ENCODE assay signal across 9 mouse cellular contexts in genomic region chr17:34951636-34952377, GRCm38 (mm10). TPM values are rescaled to one million over a fixed set of nuclear protein-coding genes. Genes with fewer than 3 reads are reported as not detected.
A peak's percentile ranks its signal among the peaks of the same experiment; 100 is the strongest.
DNase-seq lines count a peak whose midpoint lies in the region; ATAC-seq and TF ChIP-seq lines count a peak whose summit lies in the region.
"Had no signal": no experiment of that assay in that cellular context is flagged by ENCODE, and none has a peak within 500 bp of the region (broad histone marks: within the 10 kb centered on the region; RNA-seq: fewer than 3 reads in every experiment).

No protein-coding gene starts in this region.

- no peaks in the 10 kb centered on the region for H3K9me3 ChIP-seq in heart, embryonic 10.5 days
- H3K9me3 ChIP-seq in hindbrain, postnatal 0 days (ENCODE audit: low read length), result no peaks in the 10 kb centered on the region
- no peaks in the 10 kb centered on the region for H3K9me3 ChIP-seq in midbrain, embryonic 11.5 days (ENCODE audit: control insufficient read depth, low read length)

- H3K4me2 ChIP-seq in hindbrain, postnatal 0 days (ENCODE audit: low read depth, low read length), result peak overlapping the region; percentile 89
- H3K4me2 ChIP-seq in midbrain, embryonic 11.5 days, result peak overlapping the region; percentile 77

- 0% methylated on average over 29 of the region's 29 CpGs for WGBS in heart, embryonic 10.5 days
- under 1% methylated on average over 29 of the region's 29 CpGs for WGBS in hindbrain, postnatal 0 days
- WGBS in midbrain, embryonic 11.5 days, result under 1% methylated on average over 29 of the region's 29 CpGs

- intact Hi-C loops in heart, postnatal 14 days (cut with DNase I), result loop anchor here (1.0 kb wide), 1 partner anchor 31 kb away; no protein-coding TSS in a partner anchor

- peak overlapping the region; percentile 98 for H3K27ac ChIP-seq in heart, embryonic 10.5 days
- peak overlapping the region; percentile 85 for H3K27ac ChIP-seq in hindbrain, postnatal 0 days
- H3K27ac ChIP-seq in midbrain, embryonic 11.5 days (ENCODE audit: low read depth, low read length), result peak overlapping the region; percentile 78

- peak overlapping the region; percentile 93 for H3K9ac ChIP-seq in hindbrain, postnatal 0 days (replicated peaks; ENCODE audit: low read length)
- peak overlapping the region; percentile 98 for H3K9ac ChIP-seq in midbrain, embryonic 11.5 days (ENCODE audit: low read length)

- DNase-seq in heart, embryonic 10.5 days (ENCODE audit: low spot score), result no peak
- no peak for DNase-seq in heart, postnatal 14 days
- DNase-seq in 416B (ENCODE audit: low read depth), result peak; percentile 46
- DNase-seq in embryo, embryonic 11 days, result peak; percentile 13
- no peak for DNase-seq in hindbrain, postnatal 0 days (ENCODE audit: low spot score)
- peak; percentile 86 for DNase-seq in midbrain, embryonic 11.5 days (ENCODE audit: low spot score, missing footprints)
- DNase-seq in ovary, postnatal 14 days (ENCODE audit: low spot score), result no peak

- ATAC-seq in hindbrain, postnatal 0 days, result peak; percentile 75; the same call in 1 of the 2 replicates
- ATAC-seq in midbrain, embryonic 11.5 days (ENCODE audit: low FRiP score), result peak; percentile 72
- no peak; the same call in 1 of the 2 replicates for ATAC-seq in granulocyte monocyte progenitor cell, adult 5-6 weeks (replicated peaks; ENCODE audit: poor library complexity, severe bottlenecking)
- ATAC-seq: Patski had no signal

- H3K27me3 ChIP-seq in heart, embryonic 10.5 days (ENCODE audit: insufficient read depth, poor library complexity, severe bottlenecking), result peaks cover 19% of the 10 kb centered on the region; the same call in 1 of the 2 replicates
- H3K27me3 ChIP-seq in hindbrain, postnatal 0 days (ENCODE audit: insufficient read depth, low read length), result no peaks in the 10 kb centered on the region
- peaks cover 3% of the 10 kb centered on the region for H3K27me3 ChIP-seq in midbrain, embryonic 11.5 days (ENCODE audit: control insufficient read depth, insufficient read depth, low read length)
- H3K27me3 ChIP-seq: Patski had no signal

- H3K4me1 ChIP-seq in heart, embryonic 10.5 days, result peaks cover 12% of the 10 kb centered on the region
- H3K4me1 ChIP-seq in hindbrain, postnatal 0 days (ENCODE audit: insufficient read depth, low read length), result no peaks in the 10 kb centered on the region
- H3K4me1 ChIP-seq in midbrain, embryonic 11.5 days (ENCODE audit: control insufficient read depth, insufficient read depth, low read length), result peaks cover 5% of the 10 kb centered on the region; the same call in 1 of the 2 replicates

- H3K4me3 ChIP-seq in heart, embryonic 10.5 days, result peak overlapping the region; percentile 98
- H3K4me3 ChIP-seq in hindbrain, postnatal 0 days (ENCODE audit: low read length), result peak overlapping the region; percentile 83
- peak overlapping the region; percentile 89 for H3K4me3 ChIP-seq in midbrain, embryonic 11.5 days (ENCODE audit: low read depth, low read length)

- TF ChIP-seq CTCF in hindbrain, postnatal 0 days (IDR thresholded peaks at IDR 0.05; ENCODE audit: low read depth), result no peak

- H3K36me3 ChIP-seq in heart, embryonic 10.5 days, result peaks cover 24% of the 10 kb centered on the region
- H3K36me3 ChIP-seq in hindbrain, postnatal 0 days (ENCODE audit: insufficient read depth, low read length), result 0 out of 2 replicates have a peak, but pooled peaks cover 7% of the 10 kb centered on the region
- H3K36me3 ChIP-seq in midbrain, embryonic 11.5 days (ENCODE audit: control insufficient read depth, insufficient read depth, low read length), result peaks cover 13% of the 10 kb centered on the region; the same call in 1 of the 2 replicates

RNA-seq across cellular contexts. Expression of gene Hspa1b, which starts 7.2 kb away (rescaled TPM):
- polyA plus RNA-seq in heart, embryonic 10.5 days (2016; fragmentation: Nextera tagmentation; extraction: Ambion mirVana), result 0.20 TPM in 1 of 2 replicates, not detected in the other
- 1 to 10 TPM; 3.8 to 3.9 TPM for total RNA-seq in heart, postnatal 14 days (2021)
- total RNA-seq in hindbrain, postnatal 0 days (2014; rRNA removed), result 15.2 and 20.4 TPM in 2 replicates
- 0.51 and 0.55 TPM in 2 replicates for polyA plus RNA-seq in hindbrain, postnatal 0 days (2015; fragmentation: Nextera tagmentation; extraction: Ambion mirVana)
- 0.08 and 0.26 TPM in 2 replicates for polyA plus RNA-seq in midbrain, embryonic 11.5 days (2014; fragmentation: Nextera tagmentation; extraction: Ambion mirVana)
- 11.4 and 13.9 TPM in 2 replicates for total RNA-seq in granulocyte monocyte progenitor cell, adult 5-6 weeks (2014; fragmentation: Nextera tagmentation)
- total RNA-seq in granulocyte monocyte progenitor cell, adult 5-6 weeks (2017), result 67.7 and 68.3 TPM in 2 replicates

RNA-seq across cellular contexts. Expression of gene Gm20481, which starts 17.9 kb away (rescaled TPM):
- 0.52 TPM in 1 of 2 replicates, not detected in the other for polyA plus RNA-seq in heart, embryonic 10.5 days (2016; fragmentation: Nextera tagmentation; extraction: Ambion mirVana)
- total RNA-seq in heart, postnatal 14 days (2021), result not detected
- total RNA-seq in hindbrain, postnatal 0 days (2014; rRNA removed), result not detected in 2 replicates
- polyA plus RNA-seq in hindbrain, postnatal 0 days (2015; fragmentation: Nextera tagmentation; extraction: Ambion mirVana), result not detected in 2 replicates
- not detected in 2 replicates for polyA plus RNA-seq in midbrain, embryonic 11.5 days (2014; fragmentation: Nextera tagmentation; extraction: Ambion mirVana)
- total RNA-seq in granulocyte monocyte progenitor cell, adult 5-6 weeks (2014; fragmentation: Nextera tagmentation), result not detected in 2 replicates
- 0.34 and 1.4 TPM in 2 replicates for total RNA-seq in granulocyte monocyte progenitor cell, adult 5-6 weeks (2017)

RNA-seq across cellular contexts. Expression of gene Hspa1a, which starts 20.1 kb away (rescaled TPM):
- polyA plus RNA-seq in heart, embryonic 10.5 days (2016; fragmentation: Nextera tagmentation; extraction: Ambion mirVana), result 1.8 and 2.4 TPM in 2 replicates
- 1 to 10 TPM; 2.3 to 3.3 TPM for total RNA-seq in heart, postnatal 14 days (2021)
- total RNA-seq in hindbrain, postnatal 0 days (2014; rRNA removed), result 25.0 and 29.0 TPM in 2 replicates
- 13.6 and 14.7 TPM in 2 replicates for polyA plus RNA-seq in hindbrain, postnatal 0 days (2015; fragmentation: Nextera tagmentation; extraction: Ambion mirVana)
- polyA plus RNA-seq in midbrain, embryonic 11.5 days (2014; fragmentation: Nextera tagmentation; extraction: Ambion mirVana), result 0.59 and 1.2 TPM in 2 replicates
- total RNA-seq in granulocyte monocyte progenitor cell, adult 5-6 weeks (2014; fragmentation: Nextera tagmentation), result 5.5 and 6.2 TPM in 2 replicates
- 45.2 and 49.0 TPM in 2 replicates for total RNA-seq in granulocyte monocyte progenitor cell, adult 5-6 weeks (2017)

RNA-seq across cellular contexts. Expression of gene Hspa1l, which starts 20.7 kb away (rescaled TPM):
- polyA plus RNA-seq in heart, embryonic 10.5 days (2016; fragmentation: Nextera tagmentation; extraction: Ambion mirVana), result 1.6 and 1.7 TPM in 2 replicates
- 1 to 10 TPM; 2.7 to 4.7 TPM for total RNA-seq in heart, postnatal 14 days (2021)
- 0.99 and 1.4 TPM in 2 replicates for total RNA-seq in hindbrain, postnatal 0 days (2014; rRNA removed)
- 0.76 TPM in 2 replicates for polyA plus RNA-seq in hindbrain, postnatal 0 days (2015; fragmentation: Nextera tagmentation; extraction: Ambion mirVana)
- polyA plus RNA-seq in midbrain, embryonic 11.5 days (2014; fragmentation: Nextera tagmentation; extraction: Ambion mirVana), result 1.4 and 2.0 TPM in 2 replicates
- not detected in 2 replicates for total RNA-seq in granulocyte monocyte progenitor cell, adult 5-6 weeks (2014; fragmentation: Nextera tagmentation)
- 0.09 TPM in 1 of 2 replicates, not detected in the other for total RNA-seq in granulocyte monocyte progenitor cell, adult 5-6 weeks (2017)

RNA-seq across cellular contexts. Expression of gene Neu1, which starts 20.8 kb away (rescaled TPM):
- polyA plus RNA-seq in heart, embryonic 10.5 days (2016; fragmentation: Nextera tagmentation; extraction: Ambion mirVana), result 21.3 and 25.5 TPM in 2 replicates
- total RNA-seq in heart, postnatal 14 days (2021), result 10 to 100 TPM; 14.0 to 14.6 TPM
- total RNA-seq in hindbrain, postnatal 0 days (2014; rRNA removed), result 50.9 and 93.9 TPM in 2 replicates
- 42.9 and 43.1 TPM in 2 replicates for polyA plus RNA-seq in hindbrain, postnatal 0 days (2015; fragmentation: Nextera tagmentation; extraction: Ambion mirVana)
- 11.0 and 12.3 TPM in 2 replicates for polyA plus RNA-seq in midbrain, embryonic 11.5 days (2014; fragmentation: Nextera tagmentation; extraction: Ambion mirVana)
- 30.3 and 35.3 TPM in 2 replicates for total RNA-seq in granulocyte monocyte progenitor cell, adult 5-6 weeks (2014; fragmentation: Nextera tagmentation)
- total RNA-seq in granulocyte monocyte progenitor cell, adult 5-6 weeks (2017), result 27.0 and 32.4 TPM in 2 replicates

Comparison
In these comparisons a context has a peak if more than half of its experiments do, and no peak if none do; other contexts are left out.
1. DNase-seq: peak in 416B (single experiment), embryo, embryonic 11 days (single experiment) and midbrain, embryonic 11.5 days (single experiment); none in heart, embryonic 10.5 days (single experiment), heart, postnatal 14 days (0 of 2), hindbrain, postnatal 0 days (single experiment) and ovary, postnatal 14 days (single experiment).
2. Peak in every context shown above with its lines, with median percentiles within 50 percentile points of each other: H3K27ac ChIP-seq and H3K4me3 ChIP-seq.